Mouse (Mus musculus) embryonic facial prominence, embryonic 13.5 days (tissue): ENCODE measurements at regions not wholly inside any gene's neighbourhood (a gene's known extent, or its start where the extent isn't known, plus 50 kb on each side); places are given as distances from the start of the nearest gene placed in this dataset.
"Not testable (repeated sequence)": the region's sequence is repeated elsewhere in the genome, so short reads cannot be mapped to it uniquely, and the experiment has no call there.

Experiments used
- ATAC-seq: fragments of 200-750 bp; cut with Nextera tagmentation; 2 replicates; pipeline ENCODE4 v1.8.0; 2017; ENCODE audit warnings: low read depth; ENCODE audit not compliant: insufficient number of reproducible peaks, insufficient read depth, low FRiP score, low TSS enrichment
- H3K27ac ChIP-seq: fragments of 300-500 bp; sonication (generic); 2 replicates; pipeline ENCODE4 v1.5.1; 2015; ENCODE audit warnings: moderate library complexity, mild to moderate bottlenecking, inconsistent platforms
- H3K27me3 ChIP-seq: fragments of 300-500 bp; sonication (generic); 2 replicates; pipeline ENCODE4 v1.6.1; 2015; ENCODE audit warnings: mild to moderate bottlenecking, inconsistent platforms
- H3K36me3 ChIP-seq: fragments of 300-500 bp; sonication (generic); 2 replicates; pipeline ENCODE4 v1.6.1; 2015; ENCODE audit warnings: mild to moderate bottlenecking, inconsistent platforms
- H3K4me1 ChIP-seq: fragments of 300-500 bp; sonication (generic); 2 replicates; pipeline ENCODE4 v1.6.1; 2015; ENCODE audit warnings: inconsistent platforms
- H3K4me2 ChIP-seq: fragments of 300-500 bp; sonication (generic); 2 replicates; pipeline ENCODE4 v1.6.1; 2015; ENCODE audit warnings: moderate library complexity, mild to moderate bottlenecking, inconsistent platforms
- H3K4me3 ChIP-seq: fragments of 300-500 bp; sonication (generic); 2 replicates; pipeline ENCODE4 v1.5.1; 2015; ENCODE audit warnings: mild to moderate bottlenecking, inconsistent platforms
- H3K9ac ChIP-seq: fragments of 300-500 bp; sonication (generic); 2 replicates; pipeline ENCODE4 v1.6.1; 2015; ENCODE audit warnings: mild to moderate bottlenecking, inconsistent platforms
- H3K9me3 ChIP-seq: fragments of 300-500 bp; sonication (generic); 2 replicates; pipeline ENCODE4 v1.6.1; 2016; ENCODE audit warnings: inconsistent platforms
- WGBS: fragments of 180-500 bp; shearing (Covaris S2); methylation state at CpG from one replicate; pipeline ENCODE4 v1.1.7; 2015; ENCODE audit warnings: mixed read lengths; 5-methylcytosine and 5-hydroxymethylcytosine counted together

DNA sequence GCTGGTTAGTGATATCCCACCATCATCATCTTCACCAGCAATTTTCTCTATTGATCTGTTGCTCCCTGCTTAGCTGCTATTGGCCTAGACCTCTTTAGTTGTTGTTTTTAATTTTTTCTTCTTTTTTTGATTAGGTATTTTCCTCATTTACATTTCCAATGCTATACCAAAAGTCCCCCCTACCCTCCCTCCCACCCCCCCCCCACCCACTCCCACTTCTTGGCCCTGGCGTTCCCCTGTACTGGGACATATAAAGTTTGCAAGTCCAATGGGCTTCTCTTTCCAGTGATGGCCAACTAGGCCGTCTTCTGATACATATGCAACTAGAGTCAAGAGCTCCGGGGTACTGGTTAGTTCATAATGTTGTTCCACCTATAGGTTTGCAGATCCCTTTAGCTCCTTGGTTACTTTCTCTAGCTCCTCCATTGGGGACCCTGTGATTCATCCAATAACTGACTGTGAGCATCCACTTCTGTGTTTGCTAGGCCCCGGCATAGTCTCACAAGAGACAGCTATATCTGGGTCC lies 386.7 kb upstream of the Pcdh10 start:
- peak; percentile 81 for ATAC-seq
- H3K4me3 ChIP-seq, H3K4me1 ChIP-seq, H3K27ac ChIP-seq, H3K36me3 ChIP-seq, H3K27me3 ChIP-seq, H3K9ac ChIP-seq, H3K4me2 ChIP-seq, H3K9me3 ChIP-seq: not testable (repeated sequence)
- WGBS: 87% methylated on average over 4 of the region's 4 CpGs
